Mouse (Mus musculus) CD4-positive, CD25-positive, alpha-beta regulatory T cell, adult 4 months (primary cell): Measurements from ENCODE around the gene Usp13. TPM values are rescaled to one million over a fixed set of nuclear protein-coding genes. Genes with fewer than 3 reads are reported as not detected.

Experiments used
- ATAC-seq: one replicate; pipeline ENCODE4 v1.8.0; 2017
- polyA plus RNA-seq, 2 experiments: library from polyadenylated mRNA; unstranded; fragments of 100-300 nt; shearing (Covaris generic); gene quantifications; one replicate each; pipeline ENCODE4 v1.2.1; 2017

Usp13 gene
- polyA plus RNA-seq, 2 experiments from 2014 or later: not detected

- no peak for ATAC-seq
Measured at GRCm38 (mm10) chr3:32939802-32940501, 122.6 kb downstream of the Usp13 start.

- ATAC-seq: no peak
Measured at GRCm38 (mm10) chr3:32947486-32947885, 130.1 kb downstream of the Usp13 start.

DNA sequence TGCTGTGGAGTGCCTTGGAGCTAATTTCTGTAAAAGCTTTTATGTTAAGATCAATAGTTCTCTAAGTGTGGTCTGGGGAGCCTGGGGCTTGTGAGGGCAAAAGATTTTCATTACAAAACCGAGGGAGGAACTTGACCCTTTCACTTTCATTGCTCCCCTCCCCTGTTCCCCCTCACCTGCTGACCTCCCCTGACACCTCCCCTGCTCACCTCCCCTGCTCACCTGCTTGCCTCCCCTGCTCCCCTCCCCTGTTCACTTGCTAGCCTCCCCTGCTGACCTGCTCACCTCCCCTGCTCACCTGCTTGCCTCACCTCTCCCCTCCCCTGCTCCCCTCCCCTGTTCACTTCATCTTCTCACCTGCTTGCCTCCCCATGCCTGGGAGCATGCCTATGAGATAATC, 134.0 kb downstream of the Usp13 start:
- no peak for ATAC-seq

- ATAC-seq: no peak
Measured at GRCm38 (mm10) chr3:32961494-32961893, 144.1 kb downstream of the Usp13 start.

DNA sequence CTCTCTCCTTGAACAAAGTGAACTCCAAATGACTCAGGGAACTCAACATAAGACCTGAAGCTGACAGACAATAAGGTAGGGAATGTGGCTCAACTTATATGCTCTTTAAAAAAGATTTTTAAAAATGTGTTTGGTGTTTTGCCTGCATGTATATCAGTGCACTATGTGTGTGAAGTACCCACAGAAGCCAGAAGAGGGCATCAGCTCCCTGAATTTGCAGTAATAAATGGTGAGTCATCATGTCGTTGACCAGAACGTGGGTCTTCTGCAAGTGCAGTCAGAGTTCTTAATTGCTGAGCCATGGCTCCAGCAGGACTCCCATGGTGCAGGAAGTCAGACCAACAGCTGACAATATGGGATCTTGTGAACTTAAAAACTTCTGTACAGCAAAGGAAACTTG, 148.2 kb downstream of the Usp13 start:
- no peak for ATAC-seq

GRCm38 (mm10) chr3:32968671-32969425, 151.5 kb downstream of the Usp13 start:
- no peak for ATAC-seq

- ATAC-seq: no peak
Measured at GRCm38 (mm10) chr3:32970257-32970656, 152.9 kb downstream of the Usp13 start.

DNA sequence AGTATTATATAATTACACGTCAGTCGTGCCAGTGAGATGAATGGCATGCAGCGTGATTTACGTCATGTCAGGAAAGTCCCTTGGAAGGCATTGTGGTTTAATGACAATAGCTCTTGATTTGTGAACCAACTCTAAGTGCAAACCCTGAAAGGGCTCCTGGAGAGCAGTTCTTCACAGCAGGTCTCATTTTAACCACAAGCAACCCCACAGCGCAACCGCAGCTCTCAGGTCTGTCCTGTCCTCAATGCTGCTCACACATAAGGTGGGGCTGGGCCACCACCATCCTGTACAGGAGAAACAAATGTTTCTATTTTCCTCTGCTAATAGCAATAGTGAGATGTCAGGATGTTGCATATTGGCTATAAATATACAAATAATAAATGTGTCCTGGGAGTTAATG, 161.9 kb downstream of the Usp13 start:
- ATAC-seq: no peak

GRCm38 (mm10) chr3:32979981-32980380, 162.6 kb downstream of the Usp13 start:
- ATAC-seq: no peak

GRCm38 (mm10) chr3:32985141-32985540, 167.8 kb downstream of the Usp13 start:
- ATAC-seq: no peak

Other genes starting within 250 kb of the Usp13 start
- gene Gnb4, start 201.0 kb upstream of the Usp13 start, polyA plus RNA-seq: 10 to 100 TPM in 1 of 2 experiments, 1 to 10 TPM in 1; 9.5 to 11.0 TPM
- gene Actl6a, start 111.2 kb upstream of the Usp13 start, polyA plus RNA-seq: 10 to 100 TPM; 85.8 to 96.2 TPM
- gene Ndufb5, start 80.6 kb upstream of the Usp13 start, polyA plus RNA-seq: 100 to 1,000 TPM; 219 to 273 TPM
- gene Mrpl47, start 79.9 kb upstream of the Usp13 start, polyA plus RNA-seq: 10 to 100 TPM; 17.0 to 23.7 TPM